Mouse (Mus musculus) large intestine, adult 2 months (tissue): ENCODE data around the gene AL732309.1. TPM values are rescaled to one million over a fixed set of nuclear protein-coding genes. Genes with fewer than 3 reads are reported as not detected.

ENCODE experiments used
- DNase-seq: peaks from one replicate; pipeline ENCODE4 v3.0.0-alpha.2; 2012; ENCODE audit warnings: low read depth, low spot score
- WGBS: fragments of 180-500 bp; shearing (Covaris S2); methylation state at CpG from one replicate; pipeline ENCODE4 v1.1.7; 2018; 5-methylcytosine and 5-hydroxymethylcytosine counted together
- polyA plus RNA-seq: library from polyadenylated mRNA; depleted of rRNA; stranded (reverse); fragments of >200 nt; gene quantifications from 2 replicates; pipeline ENCODE4 v1.2.3, GENCODE M21; 2012

Gene AL732309.1
- polyA plus RNA-seq, 1 experiment, result 24.7 TPM

DNA sequence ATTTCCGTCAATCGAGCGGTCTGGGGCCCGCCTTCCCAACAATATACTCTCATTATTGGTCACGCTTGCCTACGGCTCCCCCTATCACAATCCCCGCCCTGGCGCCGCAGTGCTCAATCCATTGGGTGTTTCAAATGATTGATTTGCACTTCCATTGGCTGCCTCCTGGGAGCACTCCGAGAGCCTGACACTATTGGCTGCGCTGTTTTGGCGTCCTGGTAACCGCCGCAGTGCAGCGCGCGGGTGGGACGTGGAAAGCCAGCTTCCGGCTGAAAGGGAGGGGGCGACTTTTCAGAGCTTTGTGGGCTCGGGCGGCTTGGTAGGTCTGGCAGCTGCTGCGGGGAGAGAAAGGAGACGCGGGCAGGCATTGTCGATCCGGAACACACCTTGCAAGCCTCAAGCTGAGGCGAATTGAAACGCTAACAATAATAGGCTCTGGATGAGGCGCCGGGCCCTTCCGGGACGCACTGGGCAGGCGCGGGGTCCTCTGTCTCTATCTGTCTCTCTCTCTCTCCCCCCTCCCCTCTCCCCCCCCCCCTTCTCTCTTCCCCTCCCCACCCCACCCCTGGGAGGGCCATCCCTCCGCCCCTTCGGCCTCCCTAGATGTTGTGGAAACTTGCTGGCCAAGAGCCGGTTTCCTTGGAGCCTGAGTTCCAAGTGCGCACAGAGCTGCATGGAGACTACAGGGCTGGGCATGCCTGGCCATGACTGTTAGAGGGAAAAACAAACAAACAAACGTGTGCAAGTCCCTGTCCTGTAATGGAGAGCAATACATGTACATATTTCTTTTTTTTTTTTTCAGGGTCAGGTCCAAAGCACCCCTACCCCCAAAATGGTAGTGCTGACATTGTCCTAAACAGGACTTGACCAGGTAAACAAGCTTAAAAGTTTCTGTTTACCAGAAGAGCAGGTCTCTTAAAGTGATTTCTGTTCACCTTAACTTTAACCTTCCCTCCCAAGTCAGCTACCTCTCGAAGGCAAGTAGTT, 21.6 kb downstream of the AL732309.1 start:
- DNase-seq, result peak; percentile 96
- 1% methylated on average over 41 of the region's 41 CpGs for WGBS

GRCm38 (mm10) chr2:25224492-25224765, 22.2 kb downstream of the AL732309.1 start, which contains the start of gene Tubb4b:
Gene Tubb4b (minus strand): TSS chr2:25224702.
- no peak for DNase-seq
- WGBS, result under 1% methylated on average over 17 of the region's 17 CpGs

DNA sequence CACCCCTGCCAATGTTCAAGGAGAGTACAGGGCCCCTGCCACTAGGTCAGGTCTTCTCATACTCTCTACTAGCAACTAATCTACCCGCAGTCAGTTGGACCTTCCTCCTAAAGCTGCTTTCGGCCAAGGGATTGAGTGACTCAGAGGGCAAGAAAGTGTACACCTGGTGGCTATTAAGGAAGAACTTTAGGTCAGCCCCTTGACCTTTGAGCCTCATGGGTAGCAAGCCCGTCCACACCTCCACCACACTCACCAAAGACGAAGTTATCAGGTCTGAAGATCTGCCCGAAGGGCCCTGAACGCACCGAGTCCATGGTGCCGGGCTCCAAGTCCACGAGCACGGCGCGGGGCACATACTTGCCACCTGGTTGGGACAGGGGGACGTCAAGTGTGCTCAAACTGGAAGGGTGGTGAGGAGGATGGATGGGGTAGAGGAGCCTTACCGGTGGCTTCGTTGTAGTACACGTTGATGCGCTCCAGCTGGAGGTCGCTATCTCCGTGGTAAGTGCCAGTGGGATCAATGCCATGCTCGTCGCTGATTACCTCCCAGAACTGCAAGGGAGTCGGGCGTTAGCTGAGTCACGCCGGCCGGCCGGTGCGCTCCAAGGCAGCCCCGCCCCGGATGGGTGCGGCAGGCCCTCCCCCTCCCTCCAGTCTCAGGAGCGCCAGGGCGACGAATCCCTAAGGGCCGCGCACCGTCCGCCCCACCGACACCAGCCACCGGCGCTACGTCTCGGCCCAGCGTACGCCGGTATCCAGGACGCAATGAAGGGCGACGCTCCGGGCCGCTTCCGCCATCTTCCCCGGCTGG, 22.8 kb downstream of the AL732309.1 start:
- WGBS, result under 1% methylated on average over 53 of the region's 53 CpGs

GRCm38 (mm10) chr2:25221331-25221772, 25.3 kb downstream of the AL732309.1 start:
- WGBS, result 65% methylated on average over 5 of the region's 5 CpGs
- no peak for DNase-seq

More for the DNA sequence above, 22.8 kb downstream of the AL732309.1 start:
- DNase-seq, result no peak

DNA sequence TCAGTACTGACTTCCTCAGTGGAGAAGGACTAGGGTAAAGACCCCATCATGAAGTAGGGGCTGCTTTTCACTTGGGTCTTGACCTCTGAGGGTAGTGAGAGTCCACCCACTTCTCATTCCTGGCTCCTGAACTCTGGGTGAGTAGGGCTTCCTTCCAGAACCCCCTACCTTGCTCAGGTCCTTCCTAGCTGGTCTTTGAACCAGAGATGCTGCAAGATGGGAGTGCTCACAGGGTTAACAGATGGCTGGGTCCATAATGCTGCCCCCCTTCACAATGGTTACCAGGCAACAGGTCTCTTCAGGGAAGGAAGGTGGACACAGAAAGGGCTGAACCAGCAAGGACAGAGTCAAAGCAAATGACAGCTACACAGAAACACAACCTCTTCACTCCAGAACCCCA, 28.2 kb downstream of the AL732309.1 start, which contains the start of gene Fam166a:
Fam166a (plus strand) TSS at position 301 of the 400 bp plus-strand sequence.
- DNase-seq, result no peak

DNA sequence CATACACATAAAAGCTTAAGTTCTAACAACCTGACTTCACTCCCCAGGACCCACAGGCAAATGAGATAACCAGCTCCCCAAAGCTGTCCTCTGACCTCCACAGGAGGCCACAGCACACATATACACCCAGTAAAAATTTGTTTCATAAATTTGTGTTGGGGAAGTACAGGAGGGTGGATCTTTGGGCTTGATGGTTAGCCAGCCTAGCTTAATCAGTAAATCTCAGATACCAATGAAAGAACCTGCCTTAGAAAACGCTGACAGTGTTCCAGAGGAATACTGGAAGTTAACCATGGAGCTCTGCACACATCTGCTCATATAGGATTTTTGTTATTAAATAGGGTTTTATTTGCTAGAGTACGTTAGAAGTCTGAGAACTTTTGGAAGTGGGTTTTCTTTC, 29.0 kb downstream of the AL732309.1 start:
- DNase-seq, result no peak
- 67% methylated on average over 2 of the region's 2 CpGs for WGBS

- DNase-seq, result no peak
- 37% methylated on average over 3 of the region's 3 CpGs for WGBS
Measured at GRCm38 (mm10) chr2:25214444-25214843, 32.2 kb downstream of the AL732309.1 start, which contains the start of gene Stpg3. Gene Stpg3 (minus strand): TSS chr2:25214637.

- WGBS, result 76% methylated on average over 23 of the region's 23 CpGs
- no peak for DNase-seq
Measured at GRCm38 (mm10) chr2:25213266-25213865, 33.3 kb downstream of the AL732309.1 start.

GRCm38 (mm10) chr2:25211121-25211670, 35.5 kb downstream of the AL732309.1 start, which contains the start of gene Nelfb:
Gene Nelfb (minus strand): TSS chr2:25211489.
- WGBS, result under 1% methylated on average over 44 of the region's 44 CpGs

DNA sequence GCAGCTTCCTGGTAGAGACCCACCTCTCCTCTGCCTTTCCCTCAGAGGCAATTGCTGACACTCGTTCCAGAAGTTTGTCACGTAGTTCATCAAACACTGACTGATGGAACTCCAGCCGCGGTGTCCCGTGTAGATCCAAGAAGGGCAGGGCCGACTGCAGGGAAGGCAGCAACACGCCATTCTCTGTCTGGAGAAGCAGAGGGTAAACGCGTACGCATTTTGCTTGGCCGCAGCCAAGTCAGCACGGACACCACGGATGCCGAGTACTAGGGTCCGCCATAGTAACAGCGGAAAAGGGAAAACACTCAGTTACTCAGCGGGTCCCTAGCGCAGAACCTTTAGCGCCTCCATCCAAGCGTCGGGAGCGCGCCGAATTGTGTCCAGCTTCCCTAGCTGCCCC, 36.0 kb downstream of the AL732309.1 start:
- WGBS, result under 1% methylated on average over 24 of the region's 24 CpGs
- no peak for DNase-seq

More at GRCm38 (mm10) chr2:25211121-25211670, 35.5 kb downstream of the AL732309.1 start, which contains the start of gene Nelfb:
- DNase-seq, result no peak

DNA sequence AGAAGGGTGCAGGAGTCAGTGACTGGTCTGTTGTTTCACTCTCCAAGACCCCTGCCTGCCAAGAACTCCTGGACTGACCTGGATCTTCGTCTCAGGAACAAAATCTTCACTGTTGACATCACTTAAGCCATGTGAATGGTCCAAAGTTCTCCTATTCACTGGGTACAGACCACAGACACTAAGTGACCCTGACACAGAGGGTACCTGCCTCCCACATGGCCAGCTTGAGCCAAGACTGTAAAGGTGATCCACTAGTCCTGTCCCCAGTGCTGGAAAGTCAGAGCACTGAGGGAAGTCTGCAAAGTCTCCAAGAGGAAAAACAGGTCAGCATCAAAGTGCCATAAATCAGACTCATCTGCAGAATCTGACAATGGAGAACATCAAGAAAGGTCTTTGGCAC, 39.1 kb downstream of the AL732309.1 start:
- no peak for DNase-seq
- WGBS, result 57% methylated on average over 1 of the region's 1 CpGs

- no peak for DNase-seq
- 59% methylated on average over 4 of the region's 4 CpGs for WGBS
Measured at GRCm38 (mm10) chr2:25203631-25204214, 42.9 kb downstream of the AL732309.1 start.

GRCm38 (mm10) chr2:25200631-25201030, 46.0 kb downstream of the AL732309.1 start:
- no peak for DNase-seq
- 92% methylated on average over 2 of the region's 2 CpGs for WGBS

DNA sequence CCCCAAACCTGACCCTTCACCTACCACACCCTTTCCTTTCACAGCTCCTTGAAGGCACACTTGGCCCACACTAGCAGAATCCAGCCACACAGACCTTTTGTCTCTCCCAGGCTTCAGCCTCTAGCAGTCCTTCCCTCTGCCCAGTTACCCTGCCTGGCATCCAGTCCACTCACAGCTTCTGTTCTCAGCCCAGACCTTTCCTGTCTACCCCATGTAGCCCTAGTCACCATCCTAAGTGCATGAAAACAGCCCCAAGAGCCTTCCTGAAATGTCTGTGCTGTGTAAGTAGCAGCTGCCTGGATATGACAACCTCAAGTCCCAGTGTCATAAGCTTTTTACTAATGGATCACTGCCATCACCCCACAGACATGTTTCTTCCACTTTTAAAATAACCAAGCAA, 48.7 kb downstream of the AL732309.1 start:
- DNase-seq, result no peak

GRCm38 (mm10) chr2:25197191-25197590, 49.5 kb downstream of the AL732309.1 start:
- no peak for DNase-seq

GRCm38 (mm10) chr2:25196172-25196954, 50.3 kb downstream of the AL732309.1 start, which contains the start of gene Tor4a:
Gene Tor4a (minus strand): TSS chr2:25196886.
- DNase-seq, result no peak
- 6% methylated on average over 8 of the region's 8 CpGs for WGBS

More at GRCm38 (mm10) chr2:25197191-25197590, 49.5 kb downstream of the AL732309.1 start:
- 16% methylated on average over 2 of the region's 2 CpGs for WGBS

DNA sequence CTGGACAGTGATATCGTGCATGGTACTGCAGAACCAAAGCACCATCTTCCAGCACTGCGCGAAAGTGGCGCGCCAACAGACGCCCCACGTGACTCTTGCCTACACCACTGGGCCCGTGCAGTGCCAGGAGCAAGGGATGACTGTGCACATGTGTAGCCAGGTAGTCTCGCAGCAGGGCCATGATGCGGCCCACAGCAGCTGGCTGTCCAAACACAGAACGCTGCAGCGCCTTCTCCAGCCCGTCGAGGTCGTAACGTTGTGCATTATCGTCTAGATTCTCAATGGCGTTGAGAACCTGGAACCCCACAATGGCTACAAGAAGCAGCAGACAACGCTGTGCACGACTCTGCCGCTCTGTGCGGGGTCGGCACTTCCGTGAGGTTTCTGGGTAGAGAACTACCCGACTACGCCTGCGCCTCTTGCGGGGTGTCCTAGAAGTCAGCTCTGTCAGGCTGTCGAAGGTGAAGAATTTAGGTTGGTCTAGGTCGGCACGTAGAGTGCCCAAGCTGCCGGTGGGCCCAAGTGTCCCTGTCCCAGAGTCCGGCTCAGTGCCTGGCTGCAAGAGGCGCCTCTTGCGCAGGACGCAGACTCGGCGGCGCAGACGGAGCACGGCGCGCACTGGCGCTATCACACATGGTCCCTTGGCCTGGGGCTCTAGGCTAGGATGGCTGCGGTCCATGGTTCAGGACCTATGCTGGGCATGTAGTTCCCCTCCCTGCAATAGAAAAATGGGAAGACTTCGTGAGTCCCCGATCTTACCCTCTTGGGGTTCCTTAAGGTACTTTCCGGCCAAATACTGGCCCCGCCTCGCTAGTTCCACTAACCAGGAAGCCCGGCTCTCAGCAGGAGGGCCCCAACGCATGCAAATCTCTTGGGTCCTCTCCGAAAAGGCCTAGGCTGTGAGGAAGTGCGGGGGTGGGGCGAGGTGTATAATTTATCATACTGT, 51.2 kb downstream of the AL732309.1 start:
- DNase-seq, result no peak
- WGBS, result 11% methylated on average over 55 of the region's 55 CpGs
